Mouse (Mus musculus) small intestine, adult 2 months (tissue): ENCODE data around the gene Pcgf1. TPM values are rescaled to one million over a fixed set of nuclear protein-coding genes. Genes with fewer than 3 reads are reported as not detected.

ENCODE experiments used
- H3K27ac ChIP-seq: fragments of 200-500 bp; 2 replicates; pipeline ENCODE4 v1.5.1; 2012; ENCODE audit warnings: low read depth, low read length, control low read depth, inconsistent platforms; ENCODE audit not compliant: insufficient read depth
- H3K27me3 ChIP-seq: fragments of 200-500 bp; 2 replicates; pipeline ENCODE4 v1.6.1; 2012; ENCODE audit warnings: mild to moderate bottlenecking, moderate library complexity, low read length, inconsistent platforms; ENCODE audit not compliant: control insufficient read depth, insufficient read depth
- H3K36me3 ChIP-seq: fragments of 200-500 bp; 2 replicates; pipeline ENCODE4 v1.6.1; 2012; ENCODE audit warnings: mild to moderate bottlenecking, low read length, control low read depth, inconsistent platforms; ENCODE audit not compliant: control insufficient read depth, insufficient read depth
- H3K4me1 ChIP-seq: fragments of 200-500 bp; 2 replicates; pipeline ENCODE4 v1.6.1; 2012; ENCODE audit warnings: low read length, inconsistent platforms, mixed read lengths; ENCODE audit not compliant: control insufficient read depth, insufficient read depth, insufficient read length
- H3K4me3 ChIP-seq: fragments of 200-500 bp; 2 replicates; pipeline ENCODE4 v1.5.1; 2012; ENCODE audit warnings: low read depth, mild to moderate bottlenecking, control low read depth, inconsistent platforms, low read length, moderate library complexity
- CTCF ChIP-seq: fragments of 200-500 bp; IDR thresholded peaks from 2 replicates; pipeline ENCODE4 v1.5.1; 2012; ENCODE audit warnings: low read depth, mild to moderate bottlenecking, control low read depth, inconsistent platforms, low read length, moderate library complexity, mixed read lengths; ENCODE audit not compliant: insufficient replicate concordance, insufficient read length; ENCODE audit errors: extremely low read depth
- POLR2A ChIP-seq: fragments of 200-500 bp; IDR thresholded peaks from 2 replicates; pipeline ENCODE4 v1.6.1; 2012; ENCODE audit warnings: low read depth, mild to moderate bottlenecking, control low read depth, inconsistent platforms, low read length, moderate library complexity
- WGBS: fragments of 180-500 bp; shearing (Covaris S2); methylation state at CpG from one replicate; pipeline ENCODE4 v1.1.7; 2018; 5-methylcytosine and 5-hydroxymethylcytosine counted together
- polyA plus RNA-seq: library from polyadenylated mRNA; depleted of rRNA; stranded (reverse); fragments of >200 nt; gene quantifications from 2 replicates; pipeline ENCODE4 v1.2.3, GENCODE M21; 2012

The Pcgf1 gene
- polyA plus RNA-seq, 1 experiment, result 9.9 TPM

DNA sequence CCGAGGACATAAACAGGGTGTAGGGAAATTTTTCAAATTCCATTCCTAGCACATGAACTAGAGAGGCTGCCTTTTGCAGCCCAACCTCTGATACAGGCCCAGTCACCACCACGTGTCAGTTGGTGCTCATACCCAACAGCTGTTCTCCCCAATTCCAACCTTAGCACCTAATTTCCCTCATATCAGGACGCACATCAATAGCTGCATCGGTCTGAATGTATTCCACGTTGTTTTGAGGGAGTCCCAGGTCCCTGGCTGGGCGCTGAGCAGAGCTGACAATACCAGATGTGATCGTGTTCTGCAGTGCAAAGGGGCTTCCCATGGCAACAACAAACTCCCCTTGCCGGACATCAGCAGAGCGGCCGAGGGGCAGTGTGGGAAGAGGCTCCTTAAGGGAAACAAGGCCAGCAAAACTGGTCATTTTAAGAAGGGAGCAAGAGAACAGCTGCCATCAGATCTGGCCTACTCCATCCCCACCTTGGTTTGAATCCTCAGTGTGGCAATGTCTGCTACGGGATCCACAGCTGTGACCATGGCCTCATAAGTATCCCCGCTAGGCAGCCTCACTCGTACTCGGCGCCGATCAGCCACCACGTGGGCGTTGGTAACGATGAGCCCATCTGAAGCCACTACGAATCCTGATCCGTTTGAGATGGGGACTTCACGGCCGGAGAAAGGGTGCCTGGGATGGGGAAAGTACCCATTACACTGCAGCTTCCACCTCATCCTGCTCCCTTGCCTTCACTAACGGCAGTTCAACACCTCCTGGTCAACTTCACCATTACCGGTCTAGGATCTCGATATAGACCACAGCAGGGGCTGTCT is 24.3 kb upstream of the Pcgf1 start:
- peaks cover 19% of the 10 kb centered on the region for H3K36me3 ChIP-seq
- peak overlapping the region; percentile 14 for H3K27ac ChIP-seq
- TF ChIP-seq CTCF, result no peak
- peak; percentile 51; the same call in 1 of the 2 replicates for TF ChIP-seq POLR2A
- peaks cover 18% of the 10 kb centered on the region for H3K4me1 ChIP-seq
- WGBS, result 7% methylated on average over 26 of the region's 26 CpGs
- no peaks in the 10 kb centered on the region for H3K27me3 ChIP-seq
- H3K4me3 ChIP-seq, result peak overlapping the region; percentile 77

DNA sequence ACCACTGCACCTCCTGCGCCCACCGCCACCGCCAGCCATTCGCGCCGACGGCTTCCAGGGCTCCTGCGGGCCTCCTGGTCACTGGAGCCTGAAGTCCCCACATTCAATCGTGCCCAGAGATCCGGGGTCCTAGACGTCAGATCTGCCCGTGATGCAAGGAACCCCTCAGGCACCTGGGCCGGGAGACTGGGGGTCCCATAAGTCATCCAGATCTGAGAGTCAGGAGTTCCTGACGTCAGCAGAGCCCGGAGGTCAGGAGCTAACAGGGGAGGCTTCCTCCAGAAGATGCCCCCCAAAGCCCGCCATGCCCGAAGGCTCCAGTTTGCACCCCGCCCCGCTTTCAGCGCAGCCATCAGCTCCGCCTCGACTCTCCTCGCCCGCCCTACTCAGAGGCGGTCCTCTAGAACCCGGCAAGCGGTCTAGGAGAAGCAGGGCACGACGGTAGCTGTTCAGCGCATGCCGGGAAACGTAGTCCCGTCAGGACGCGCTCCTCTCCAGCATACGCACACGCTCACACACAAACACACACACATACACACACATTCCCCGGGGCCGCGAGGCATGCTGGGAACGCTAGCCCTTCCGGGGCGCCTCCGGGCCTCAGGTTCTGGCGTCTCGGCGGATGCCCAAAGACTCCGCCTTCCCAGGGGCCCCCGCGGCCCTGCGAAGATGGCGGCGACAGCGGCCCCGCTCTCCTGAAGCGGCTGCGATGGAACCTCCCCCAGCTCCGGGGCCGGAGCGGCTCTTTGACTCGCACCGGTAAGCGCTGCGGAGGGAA is 23.4 kb upstream of the Pcgf1 start, which contains the start of gene Aup1:
TSS of gene Aup1 (plus strand) at position 448 of the 778 bp plus-strand sequence.
- TF ChIP-seq POLR2A (peak; percentile 72), CTCF (no peak)
- Histone ChIP-seq H3K4me3 (peak within 1 kb of the TSS; percentile 77), H3K27me3 (no peaks in the 10 kb centered on the region), H3K4me1 (peaks cover 20% of the 10 kb centered on the region), H3K36me3 (peaks cover 19% of the 10 kb centered on the region), H3K27ac (peak within 1 kb of the TSS; percentile 65)
- WGBS, result under 1% methylated on average over 64 of the region's 64 CpGs

DNA sequence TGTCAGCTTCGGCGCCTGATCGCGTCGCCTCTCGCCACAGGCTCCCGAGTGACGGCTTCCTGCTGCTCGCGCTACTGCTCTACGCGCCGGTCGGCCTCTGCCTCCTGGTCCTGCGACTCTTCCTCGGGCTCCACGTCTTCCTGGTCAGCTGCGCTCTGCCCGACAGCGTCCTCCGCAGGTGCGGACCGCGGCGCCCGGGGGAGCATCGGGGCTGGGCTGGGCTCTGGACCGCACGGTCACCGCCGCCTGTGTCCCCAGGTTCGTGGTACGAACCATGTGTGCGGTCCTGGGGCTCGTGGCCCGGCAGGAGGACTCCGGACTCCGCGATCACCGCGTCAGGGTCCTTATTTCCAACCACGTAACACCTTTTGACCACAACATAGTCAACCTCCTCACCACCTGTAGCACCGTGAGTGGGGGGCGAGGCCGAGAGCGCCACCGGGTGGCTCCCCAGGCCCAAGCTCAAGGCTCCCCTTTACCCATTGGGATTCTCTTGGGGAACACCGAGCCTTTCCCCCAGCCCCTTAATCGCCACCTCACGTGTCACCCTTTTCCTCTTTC is 22.7 kb upstream of the Pcgf1 start, which contains the start of gene Htra2:
TSS of gene Htra2 (minus strand) at position 403 of the 561 bp plus-strand sequence.
- peaks cover 20% of the 10 kb centered on the region for H3K4me1 ChIP-seq
- peaks cover 19% of the 10 kb centered on the region for H3K36me3 ChIP-seq
- WGBS, result under 1% methylated on average over 50 of the region's 50 CpGs
- H3K4me3 ChIP-seq, result peak within 1 kb of the TSS; percentile 77
- no peaks in the 10 kb centered on the region for H3K27me3 ChIP-seq
- H3K27ac ChIP-seq, result peak within 1 kb of the TSS; percentile 65
- TF ChIP-seq POLR2A (no peak), CTCF (peak; percentile 35; the same call in 1 of the 2 replicates)

DNA sequence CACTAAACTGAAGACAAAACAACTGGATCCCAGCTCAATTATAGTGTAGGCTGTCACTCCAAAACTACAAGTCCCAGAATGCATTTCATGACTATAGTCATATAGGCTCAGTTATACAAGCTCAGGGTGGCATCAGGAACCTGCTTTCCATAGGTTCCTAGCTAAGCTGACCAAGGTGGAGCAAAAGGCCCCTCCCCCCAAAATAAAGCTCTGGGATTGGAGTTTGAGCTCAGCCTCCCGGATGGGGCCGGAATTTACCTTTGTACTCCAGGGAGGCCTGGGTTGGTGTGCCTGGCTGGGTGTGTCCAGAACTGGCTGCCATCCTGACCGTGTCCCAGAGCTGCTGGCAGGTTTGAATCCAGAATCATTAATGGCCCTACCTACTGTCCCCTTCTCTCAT is 19.9 kb upstream of the Pcgf1 start, which contains the start of gene Dqx1:
TSS of gene Dqx1 (plus strand) at position 55 of the 400 bp plus-strand sequence.
- TF ChIP-seq CTCF (no peak), POLR2A (peak; percentile 89)
- H3K27me3 ChIP-seq, result no peaks in the 10 kb centered on the region
- WGBS, result 23% methylated on average over 3 of the region's 3 CpGs
- peak within 1 kb of the TSS; percentile 91 for H3K27ac ChIP-seq
- peaks cover 14% of the 10 kb centered on the region for H3K36me3 ChIP-seq
- peaks cover 20% of the 10 kb centered on the region for H3K4me1 ChIP-seq
- peak within 1 kb of the TSS; percentile 71 for H3K4me3 ChIP-seq

DNA sequence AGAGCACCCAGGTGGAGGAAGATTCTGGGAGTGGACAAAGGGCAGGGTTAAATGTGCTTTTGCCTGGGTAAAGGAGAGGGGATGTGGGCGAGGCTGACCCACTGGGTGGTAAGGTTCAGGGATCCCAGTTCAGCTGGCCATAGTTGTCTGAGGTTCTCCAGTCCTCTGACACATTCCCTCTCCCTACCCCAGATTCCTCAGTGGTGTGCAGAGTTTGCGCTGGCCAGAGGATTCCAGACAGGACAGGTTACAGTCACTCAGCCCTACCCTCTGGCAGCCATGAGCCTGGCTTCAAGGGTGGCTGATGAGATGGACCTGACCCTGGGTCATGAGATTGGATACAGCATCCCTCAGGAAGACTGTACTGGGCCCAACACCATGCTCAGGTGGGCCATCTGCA is 18.9 kb upstream of the Pcgf1 start:
- H3K36me3 ChIP-seq, result peaks cover 15% of the 10 kb centered on the region
- WGBS, result 70% methylated on average over 2 of the region's 2 CpGs
- no peaks in the 10 kb centered on the region for H3K27me3 ChIP-seq
- peak overlapping the region; percentile 91 for H3K27ac ChIP-seq
- TF ChIP-seq POLR2A (no peak), CTCF (no peak)
- H3K4me1 ChIP-seq, result peaks cover 14% of the 10 kb centered on the region
- peak overlapping the region; percentile 71 for H3K4me3 ChIP-seq

DNA sequence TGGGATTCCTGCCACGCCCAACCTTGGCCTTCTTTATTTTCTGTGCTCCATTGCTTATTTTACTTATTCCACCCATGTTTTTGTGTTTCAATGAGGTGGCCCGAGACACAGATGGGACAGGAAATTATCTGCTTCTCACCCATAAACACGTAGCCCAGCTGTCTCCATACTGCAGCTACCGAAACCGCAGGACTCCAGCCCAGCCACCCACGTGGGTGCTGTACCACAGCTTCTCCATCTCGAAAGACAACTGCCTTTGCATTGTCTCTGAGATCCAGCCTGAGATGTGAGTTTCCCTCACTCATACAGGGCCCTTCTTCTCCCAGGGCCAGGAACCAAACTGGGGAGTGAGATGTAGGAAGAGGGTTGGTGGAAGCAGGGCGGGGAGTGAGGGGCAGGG is 11.7 kb upstream of the Pcgf1 start:
- H3K27me3 ChIP-seq, result peaks cover 43% of the 10 kb centered on the region
- 68% methylated on average over 8 of the region's 8 CpGs for WGBS
- TF ChIP-seq POLR2A, result no peak
- no peak for TF ChIP-seq CTCF
- H3K4me1 ChIP-seq, result peaks cover 18% of the 10 kb centered on the region
- no peak overlapping the region for H3K4me3 ChIP-seq
- no peak overlapping the region for H3K27ac ChIP-seq
- peaks cover 8% of the 10 kb centered on the region; the same call in 1 of the 2 replicates for H3K36me3 ChIP-seq
